Mouse (Mus musculus) left cerebral cortex, postnatal 10 days (tissue): Measurements from ENCODE around the gene Fam69a. TPM values are rescaled to one million over a fixed set of nuclear protein-coding genes. Genes with fewer than 3 reads are reported as not detected.
"Not testable (repeated sequence)": the region's sequence is repeated elsewhere in the genome, so short reads cannot be mapped to it uniquely, and the experiment has no call there.

Experiments used
- DNase-seq, 2 experiments: peaks; one replicate each; pipeline ENCODE4 v3.0.0; 2021 to 2022; ENCODE audit warnings: low spot score in 2 of 2, mixed read lengths in 1 of 2; ENCODE audit errors: extremely low spot score in 1 of 2
- intact Hi-C: fragments of 180-260 bp; cut with DNase I; formaldehyde crosslinking; loops from one replicate; pipeline ENCODE4 v1.15.1; 2025
- total RNA-seq, 2 experiments: library from RNA; stranded (reverse); gene quantifications; 2 replicates each; pipeline ENCODE4 v1.2.3; 2021

Fam69a gene
- total RNA-seq, 2 experiments from 2014 or later, result 55.3 to 60.5 TPM

GRCm38 (mm10) chr5:107960532-107961202, 26.2 kb downstream of the Fam69a start:
- DNase-seq, result no peak
- intact Hi-C loops, result no loop called here

- intact Hi-C loops, result no loop called here
- DNase-seq, result no peak
These were observed 27.1 kb downstream of the Fam69a start for GRCm38 (mm10) chr5:107959624-107960300.

GRCm38 (mm10) chr5:107950643-107951042, 36.2 kb downstream of the Fam69a start:
- intact Hi-C loops, result no loop called here
- DNase-seq, result no peak

- no peak for DNase-seq
- intact Hi-C loops, result no loop called here
These were observed 37.3 kb downstream of the Fam69a start for GRCm38 (mm10) chr5:107949607-107950006.

GRCm38 (mm10) chr5:107948899-107949298, 38.0 kb downstream of the Fam69a start:
- no peak for DNase-seq
- intact Hi-C loops, result no loop called here

- peak in 1 of 2 experiments; percentile 10 for DNase-seq
These were observed 39.3 kb downstream of the Fam69a start for GRCm38 (mm10) chr5:107947548-107947947.

GRCm38 (mm10) chr5:107946475-107946874, 40.4 kb downstream of the Fam69a start:
- DNase-seq, result no peak
- intact Hi-C loops, result no loop called here

More at GRCm38 (mm10) chr5:107947548-107947947, 39.3 kb downstream of the Fam69a start:
- intact Hi-C loops, result no loop called here

- no peak for DNase-seq
- intact Hi-C loops, result no loop called here
These were observed 43.4 kb downstream of the Fam69a start for GRCm38 (mm10) chr5:107943526-107943925.

GRCm38 (mm10) chr5:107942941-107943340, 43.9 kb downstream of the Fam69a start:
- DNase-seq, result no peak
- intact Hi-C loops, result no loop called here

GRCm38 (mm10) chr5:107941222-107941621, 45.7 kb downstream of the Fam69a start:
- intact Hi-C loops, result no loop called here
- DNase-seq, result no peak

GRCm38 (mm10) chr5:107939701-107940100, 47.2 kb downstream of the Fam69a start:
- intact Hi-C loops, result loop anchor here (5.0 kb wide), 1 partner anchor 48 kb away; the partner anchor contains the start of gene Fam69a
- no peak for DNase-seq

- intact Hi-C loops, result loop anchor here (5.0 kb wide), 1 partner anchor 48 kb away; the partner anchor contains the start of gene Fam69a
- no peak for DNase-seq
These were observed 48.0 kb downstream of the Fam69a start for GRCm38 (mm10) chr5:107938886-107939285.

- intact Hi-C loops, result loop anchor here (5.0 kb wide), 1 partner anchor 49 kb away; the partner anchor contains the start of gene Fam69a
- DNase-seq, result not testable (repeated sequence)
These were observed 48.4 kb downstream of the Fam69a start for GRCm38 (mm10) chr5:107938483-107938882.

GRCm38 (mm10) chr5:107936625-107937389, 50.1 kb downstream of the Fam69a start:
- intact Hi-C loops, result loop anchor here (5.0 kb wide), 1 partner anchor 50 kb away; the partner anchor contains the start of gene Fam69a
- DNase-seq, result no peak

GRCm38 (mm10) chr5:107934770-107935543, 51.9 kb downstream of the Fam69a start:
- no peak for DNase-seq
- intact Hi-C loops, result loop anchor here (5.0 kb wide), 1 partner anchor 52 kb away; the partner anchor contains the start of gene Fam69a

GRCm38 (mm10) chr5:107933202-107933974, 53.5 kb downstream of the Fam69a start:
- intact Hi-C loops, result no loop called here
- no peak for DNase-seq

GRCm38 (mm10) chr5:107932556-107932955, 54.3 kb downstream of the Fam69a start:
- DNase-seq, result no peak
- intact Hi-C loops, result no loop called here
